Mouse (Mus musculus): ENCODE data around the gene Aph1a. TPM values are rescaled to one million over a fixed set of nuclear protein-coding genes. Genes with fewer than 3 reads are reported as not detected.

Aph1a gene
- polyA plus RNA-seq, 1 experiment from 2014 or later = 25.9 TPM

GRCm38 (mm10) chr3:95943226-95943625, 49.5 kb downstream of the Aph1a start:
- Histone ChIP-seq H3K9ac (ENCODE audit: low read depth, low read length) (no peak overlapping the region), H3K4me2 (no peak overlapping the region), H3K36me3 (ENCODE audit: control insufficient read depth, insufficient read depth, low read length) (peaks cover 43% of the 10 kb centered on the region), H3K4me3 (ENCODE audit: low read depth, low read length) (no peak overlapping the region), H3K27me3 (ENCODE audit: control insufficient read depth, insufficient read depth, low read length) (no peaks in the 10 kb centered on the region), H3K27ac (ENCODE audit: low read depth, low read length) (no peak overlapping the region), H3K9me3 (replicated peaks; ENCODE audit: control insufficient read depth, low read length) (no peaks in the 10 kb centered on the region), H3K4me1 (ENCODE audit: control insufficient read depth, insufficient read depth, low read length) (0 out of 2 replicates have a peak, but pooled peaks cover 3% of the 10 kb centered on the region)
- WGBS (ENCODE audit: insufficient replicate concordance) = 97% methylated on average over 7 of the region's 7 CpGs
- no peak for ATAC-seq (replicated peaks; ENCODE audit: insufficient number of reproducible peaks, low FRiP score, low TSS enrichment)

GRCm38 (mm10) chr3:95944742-95945141, 51.0 kb downstream of the Aph1a start:
- no peak overlapping the region for H3K4me3 ChIP-seq (ENCODE audit: low read depth, low read length)
- no peaks in the 10 kb centered on the region for H3K9me3 ChIP-seq (replicated peaks; ENCODE audit: control insufficient read depth, low read length)
- H3K27me3 ChIP-seq (ENCODE audit: control insufficient read depth, insufficient read depth, low read length) = no peaks in the 10 kb centered on the region
- H3K4me1 ChIP-seq (ENCODE audit: control insufficient read depth, insufficient read depth, low read length) = 0 out of 2 replicates have a peak, but pooled peaks cover 3% of the 10 kb centered on the region
- 91% methylated on average over 8 of the region's 8 CpGs for WGBS (ENCODE audit: insufficient replicate concordance)
- H3K36me3 ChIP-seq (ENCODE audit: control insufficient read depth, insufficient read depth, low read length) = peaks cover 33% of the 10 kb centered on the region
- ATAC-seq (replicated peaks; ENCODE audit: insufficient number of reproducible peaks, low FRiP score, low TSS enrichment) = no peak
- H3K4me2 ChIP-seq = no peak overlapping the region
- no peak overlapping the region for H3K27ac ChIP-seq (ENCODE audit: low read depth, low read length)
- no peak overlapping the region for H3K9ac ChIP-seq (ENCODE audit: low read depth, low read length)

- H3K27ac ChIP-seq (ENCODE audit: low read depth, low read length) = no peak overlapping the region
- WGBS (ENCODE audit: insufficient replicate concordance) = 62% methylated on average over 14 of the region's 14 CpGs
- H3K36me3 ChIP-seq (ENCODE audit: control insufficient read depth, insufficient read depth, low read length) = peaks cover 26% of the 10 kb centered on the region
- H3K9me3 ChIP-seq (replicated peaks; ENCODE audit: control insufficient read depth, low read length) = no peaks in the 10 kb centered on the region
- 0 out of 2 replicates have a peak, but pooled peaks cover 3% of the 10 kb centered on the region for H3K4me1 ChIP-seq (ENCODE audit: control insufficient read depth, insufficient read depth, low read length)
- H3K9ac ChIP-seq (ENCODE audit: low read depth, low read length) = no peak overlapping the region
- no peak overlapping the region for H3K4me2 ChIP-seq
- no peak overlapping the region for H3K4me3 ChIP-seq (ENCODE audit: low read depth, low read length)
- ATAC-seq (replicated peaks; ENCODE audit: insufficient number of reproducible peaks, low FRiP score, low TSS enrichment) = no peak
- no peaks in the 10 kb centered on the region for H3K27me3 ChIP-seq (ENCODE audit: control insufficient read depth, insufficient read depth, low read length)
Observed at GRCm38 (mm10) chr3:95945731-95946240, 52.0 kb downstream of the Aph1a start.

Other genes starting within 250 kb of the Aph1a start
- 46.3 and 49.8 TPM in 2 replicates for gene Mcl1, start 235.2 kb upstream of the Aph1a start, polyA plus RNA-seq (2014; fragmentation: Nextera tagmentation; extraction: Ambion mirVana)
- gene Adamtsl4, start 206.1 kb upstream of the Aph1a start, polyA plus RNA-seq (2014; fragmentation: Nextera tagmentation; extraction: Ambion mirVana) = 3.5 and 5.1 TPM in 2 replicates
- 85.0 and 86.7 TPM in 2 replicates for gene Ecm1, start 154.4 kb upstream of the Aph1a start, polyA plus RNA-seq (2014; fragmentation: Nextera tagmentation; extraction: Ambion mirVana)
- 42.2 and 46.1 TPM in 2 replicates for gene Tars2, start 133.8 kb upstream of the Aph1a start, polyA plus RNA-seq (2014; fragmentation: Nextera tagmentation; extraction: Ambion mirVana)
- gene Rprd2, start 75.1 kb upstream of the Aph1a start, polyA plus RNA-seq (2014; fragmentation: Nextera tagmentation; extraction: Ambion mirVana) = 20.5 and 25.0 TPM in 2 replicates
- gene Prpf3, start 38.1 kb upstream of the Aph1a start, polyA plus RNA-seq (2014; fragmentation: Nextera tagmentation; extraction: Ambion mirVana) = 40.5 and 40.6 TPM in 2 replicates
- 386 and 410 TPM in 2 replicates for gene Mrps21, start 22.4 kb upstream of the Aph1a start, polyA plus RNA-seq (2014; fragmentation: Nextera tagmentation; extraction: Ambion mirVana)
- gene Ciart, start 11.7 kb upstream of the Aph1a start, polyA plus RNA-seq (2014; fragmentation: Nextera tagmentation; extraction: Ambion mirVana) = 5.9 and 7.1 TPM in 2 replicates
- 29.3 and 29.5 TPM in 2 replicates for gene BC028528, start 2.0 kb upstream of the Aph1a start, polyA plus RNA-seq (2014; fragmentation: Nextera tagmentation; extraction: Ambion mirVana)
- 39.0 and 39.1 TPM in 2 replicates for gene Car14, start 10.7 kb downstream of the Aph1a start, polyA plus RNA-seq (2014; fragmentation: Nextera tagmentation; extraction: Ambion mirVana)
- 71.0 and 88.5 TPM in 2 replicates for gene Anp32e, start 35.3 kb downstream of the Aph1a start, polyA plus RNA-seq (2014; fragmentation: Nextera tagmentation; extraction: Ambion mirVana)
- gene Plekho1, start 102.0 kb downstream of the Aph1a start, polyA plus RNA-seq (2014; fragmentation: Nextera tagmentation; extraction: Ambion mirVana) = 69.5 and 82.2 TPM in 2 replicates
- 20.4 and 23.9 TPM in 2 replicates for gene Vps45, start 164.5 kb downstream of the Aph1a start, polyA plus RNA-seq (2014; fragmentation: Nextera tagmentation; extraction: Ambion mirVana)
- gene Otud7b, start 210.6 kb downstream of the Aph1a start, polyA plus RNA-seq (2014; fragmentation: Nextera tagmentation; extraction: Ambion mirVana) = 8.7 and 9.3 TPM in 2 replicates